ENCODE assay signal across 11 mouse cellular contexts in genomic region chr19:53228064-53228794, GRCm38 (mm10).
DNase-seq lines count a peak whose midpoint lies in the region; TF ChIP-seq lines count a peak whose summit lies in the region.
"Had no signal": no experiment of that assay in that cellular context is flagged by ENCODE, and none has a peak within 500 bp of the region (broad histone marks: within the 10 kb centered on the region; RNA-seq: fewer than 3 reads in every experiment).

No protein-coding gene starts in this region.

- no peak for TF ChIP-seq CTCF in thymus, adult 2 months (IDR thresholded peaks at IDR 0.05; ENCODE audit: borderline replicate concordance, control insufficient read depth, extremely low read depth, insufficient read depth, low read length, poor library complexity)

- WGBS in heart, embryonic 10.5 days: 81% methylated on average over 7 of the region's 7 CpGs
- 98% methylated on average over 7 of the region's 7 CpGs for WGBS in thymus, adult 2 months

- TF ChIP-seq POLR2A in thymus, adult 2 months (IDR thresholded peaks at IDR 0.05; ENCODE audit: control insufficient read depth, extremely low read depth, insufficient read depth, low read length, poor library complexity): no peak

- no peak overlapping the region for H3K4me3 ChIP-seq in heart, embryonic 10.5 days
- H3K4me3 ChIP-seq in thymus, adult 2 months (ENCODE audit: control insufficient read depth, insufficient read depth, low read length): no peak overlapping the region
- H3K4me3 ChIP-seq: liver, embryonic 13.5 days; midbrain, embryonic 12.5 days had no signal

- intact Hi-C loops in heart, postnatal 14 days (cut with DNase I): loop anchor here (5.0 kb wide), 2 partner anchors 186 to 221 kb away; partner anchors contain the start of gene Xpnpep1
- intact Hi-C loops in left cerebral cortex, postnatal 25 days (cut with DNase I): loop anchor here (5.0 kb wide), 1 partner anchor 221 kb away; no protein-coding TSS in a partner anchor
- intact Hi-C loops in left cerebral cortex, postnatal 4 days (cut with DNase I): no loop called here
- intact Hi-C loops in heart, postnatal 10 days (cut with DNase I): loop anchor here (5.0 kb wide), 2 partner anchors 36 to 221 kb away; no protein-coding TSS in a partner anchor

- peak overlapping the region; percentile 16; the same call in 1 of the 2 replicates for H3K27ac ChIP-seq in heart, embryonic 10.5 days
- no peak overlapping the region for H3K27ac ChIP-seq in thymus, adult 2 months (ENCODE audit: control insufficient read depth, insufficient read depth, low read length)
- H3K27ac ChIP-seq: liver, embryonic 13.5 days; midbrain, embryonic 12.5 days had no signal

- no peaks in the 10 kb centered on the region for H3K9me3 ChIP-seq in heart, embryonic 10.5 days
- H3K9me3 ChIP-seq: liver, embryonic 13.5 days; midbrain, embryonic 12.5 days had no signal

- peak; percentile 34 to 52 for DNase-seq in adrenal gland, adult (ENCODE audit: inconsistent age in 2 of 2, low spot score in 1 of 2)
- no peak for DNase-seq in adrenal gland, adult 8-10 months
- DNase-seq in heart, embryonic 10.5 days (ENCODE audit: low spot score): no peak
- no peak for DNase-seq in heart, postnatal 14 days
- peak; percentile 30 to 49 for DNase-seq in left cerebral cortex, postnatal 25 days (ENCODE audit: low spot score in 2 of 2)
- DNase-seq in left cerebral cortex, postnatal 4 days: no peak
- peak; percentile 40 to 57 for DNase-seq in heart, postnatal 10 days
- DNase-seq in thymus, adult 2 months: no peak
- DNase-seq: liver, embryonic 13.5 days; lung, postnatal 14 days had no signal

- H3K36me3 ChIP-seq in heart, embryonic 10.5 days: peaks cover 60% of the 10 kb centered on the region
- peaks cover 28% of the 10 kb centered on the region for H3K36me3 ChIP-seq in thymus, adult 2 months (ENCODE audit: control insufficient read depth, insufficient read depth, low read length)

- no peaks in the 10 kb centered on the region for H3K27me3 ChIP-seq in heart, embryonic 10.5 days (ENCODE audit: insufficient read depth, poor library complexity, severe bottlenecking)
- no peaks in the 10 kb centered on the region for H3K27me3 ChIP-seq in thymus, adult 2 months (ENCODE audit: control insufficient read depth, insufficient read depth, low read length)
- H3K27me3 ChIP-seq: liver, embryonic 13.5 days; midbrain, embryonic 12.5 days had no signal

- H3K4me1 ChIP-seq in heart, embryonic 10.5 days: peaks cover 35% of the 10 kb centered on the region
- H3K4me1 ChIP-seq in thymus, adult 2 months (replicated peaks; ENCODE audit: control insufficient read depth, insufficient read depth, low read length): no peaks in the 10 kb centered on the region
- H3K4me1 ChIP-seq: midbrain, embryonic 12.5 days had no signal

Comparison
In these comparisons a context has a peak if more than half of its experiments do, and no peak if none do; other contexts are left out.
1. DNase-seq: peak in adrenal gland, adult (2 of 2), left cerebral cortex, postnatal 25 days (2 of 2) and heart, postnatal 10 days (2 of 2); none in adrenal gland, adult 8-10 months (single experiment), heart, embryonic 10.5 days (single experiment), heart, postnatal 14 days (0 of 2), left cerebral cortex, postnatal 4 days (single experiment) and thymus, adult 2 months (single experiment).